Mouse (Mus musculus) testis, adult 2 months (tissue): ENCODE results near the gene Ivns1abp.

Experiments used
- CTCF ChIP-seq: fragments of 200-500 bp; IDR thresholded peaks from 2 replicates; pipeline ENCODE4 v1.5.1; 2012; ENCODE audit warnings: low read depth, mild to moderate bottlenecking, inconsistent platforms, low read length, moderate library complexity; ENCODE audit not compliant: control insufficient read depth, insufficient read depth, insufficient replicate concordance
- POLR2A ChIP-seq: fragments of 200-500 bp; IDR thresholded peaks from 2 replicates; pipeline ENCODE4 v1.6.1; 2012; ENCODE audit warnings: low read depth, mild to moderate bottlenecking, inconsistent platforms, low read length, moderate library complexity; ENCODE audit not compliant: control insufficient read depth

GRCm38 (mm10) chr1:151409827-151410226, 65.5 kb downstream of the Ivns1abp start:
- no peak for TF ChIP-seq CTCF
- no peak for TF ChIP-seq POLR2A
